Mouse (Mus musculus) CD4-positive helper T cell, adult 2 months (primary cell): Measurements from ENCODE around the gene Isoc2a.

Source experiments
- DNase-seq: peaks from one replicate; pipeline ENCODE4 v3.0.0-alpha.2; 2012; ENCODE audit warnings: low read depth, missing footprints, low spot score

Isoc2a gene

GRCm38 (mm10) chr7:4936832-4937231, 59.9 kb downstream of the Isoc2a start:
- no peak for DNase-seq

DNA sequence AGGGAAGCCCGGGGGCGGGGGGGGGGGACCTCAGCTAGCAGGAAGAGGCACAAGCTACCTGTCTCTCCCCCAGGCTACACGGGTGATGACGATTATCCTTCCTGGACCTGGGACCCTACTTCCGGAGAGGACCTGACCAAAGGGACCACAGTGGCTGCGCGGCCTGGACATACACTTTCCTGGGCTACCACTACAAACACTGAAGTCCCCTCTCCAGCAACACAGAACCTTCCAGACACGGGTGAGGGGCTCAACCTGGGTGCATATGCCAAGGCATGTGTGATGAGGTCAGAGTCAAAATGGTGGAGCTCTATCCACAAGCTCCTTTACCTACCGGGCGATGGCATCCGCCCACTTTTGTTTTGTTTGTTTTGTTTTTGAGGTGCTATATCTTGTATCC, 60.4 kb downstream of the Isoc2a start:
- no peak for DNase-seq

DNA sequence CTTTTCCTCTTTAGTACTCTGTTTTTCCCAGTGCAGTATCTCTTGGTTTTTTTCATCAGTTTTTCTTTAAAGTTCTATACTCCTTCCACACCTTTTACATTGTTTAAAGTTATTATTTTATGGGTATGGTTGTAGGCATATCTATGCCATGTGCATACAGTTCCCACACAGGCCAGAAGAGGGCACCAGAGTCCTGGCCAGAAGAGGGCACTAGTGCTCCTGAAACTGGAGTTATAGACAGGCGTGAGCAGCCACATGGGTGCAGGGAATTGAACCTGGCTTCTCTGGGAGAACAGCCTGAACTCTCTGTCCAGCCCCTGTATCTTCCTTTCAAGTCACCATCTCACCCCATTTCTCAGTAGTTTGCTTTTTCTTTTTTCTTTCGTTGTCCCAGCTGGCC, 61.5 kb downstream of the Isoc2a start:
- DNase-seq: peak; percentile 74

DNA sequence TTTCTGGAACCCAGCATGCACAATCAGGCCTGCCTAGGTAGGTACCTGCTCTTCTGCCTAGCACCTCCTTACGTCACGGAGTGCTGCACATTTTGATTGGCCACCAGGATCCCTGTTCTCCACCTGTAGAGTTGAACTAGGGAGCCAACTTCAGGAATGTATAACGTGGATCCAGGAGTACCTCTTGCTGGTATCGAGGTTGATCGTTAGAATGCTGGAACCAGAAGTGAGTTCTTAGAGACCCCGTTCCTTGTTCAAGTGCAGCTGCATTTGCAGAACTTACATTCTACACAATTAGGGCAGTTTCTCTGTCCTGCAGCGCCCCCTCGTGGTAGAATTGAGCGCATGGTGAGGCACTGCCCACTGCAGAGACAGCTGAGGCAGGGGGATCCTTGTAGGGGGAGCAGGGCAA, 63.1 kb downstream of the Isoc2a start:
- peak; percentile 83 for DNase-seq

DNA sequence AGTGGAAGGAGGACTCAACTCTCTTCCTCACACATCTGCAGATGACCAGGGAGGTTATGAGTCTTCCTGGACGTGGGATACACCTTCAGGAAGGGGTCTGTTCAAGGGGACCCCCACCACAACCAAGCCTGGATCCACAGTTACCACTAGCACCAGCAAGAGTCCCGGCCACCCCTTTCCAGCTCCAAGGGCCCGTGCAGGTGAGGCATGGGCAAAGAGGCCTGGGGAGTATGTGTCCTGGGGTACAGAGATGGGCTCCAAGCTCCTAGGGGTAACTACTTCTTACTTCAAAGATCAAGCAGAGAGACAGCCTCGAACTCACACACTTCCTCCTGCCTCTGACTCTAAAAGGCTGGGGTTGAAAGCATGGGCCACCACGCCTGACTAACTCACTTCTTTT, 65.7 kb downstream of the Isoc2a start:
- no peak for DNase-seq

DNA sequence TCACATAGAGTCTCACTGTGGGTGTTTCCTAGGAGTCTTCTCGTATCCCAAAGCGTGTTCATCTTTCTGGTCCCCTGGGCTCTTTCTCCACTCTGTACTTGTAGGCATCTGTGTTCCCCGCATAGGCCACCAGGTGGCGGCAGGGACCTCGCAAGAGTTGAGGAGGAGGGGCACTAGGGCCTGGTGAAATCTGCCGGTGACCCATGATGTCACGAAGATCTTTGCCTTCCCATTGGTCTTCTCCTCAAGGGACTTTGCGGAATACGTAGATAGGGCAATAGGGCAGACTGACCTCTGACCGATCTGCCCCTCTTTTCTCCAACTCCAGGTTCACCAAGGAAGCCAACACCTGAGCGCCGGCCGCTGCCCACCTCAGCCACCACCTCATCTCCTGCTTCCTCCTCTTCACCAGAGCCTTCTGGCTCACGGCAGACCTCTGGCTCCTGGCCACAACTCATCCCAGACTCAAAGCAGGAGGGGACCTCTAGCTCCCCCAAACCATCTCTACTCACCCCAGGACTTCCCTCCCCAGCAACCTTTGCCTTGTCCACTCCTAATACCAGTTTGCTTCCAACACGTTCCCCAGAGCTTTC, 66.4 kb downstream of the Isoc2a start:
- DNase-seq: peak; percentile 91
